Mouse (Mus musculus): Measurements from ENCODE around the gene Snx7.

The Snx7 gene

DNA sequence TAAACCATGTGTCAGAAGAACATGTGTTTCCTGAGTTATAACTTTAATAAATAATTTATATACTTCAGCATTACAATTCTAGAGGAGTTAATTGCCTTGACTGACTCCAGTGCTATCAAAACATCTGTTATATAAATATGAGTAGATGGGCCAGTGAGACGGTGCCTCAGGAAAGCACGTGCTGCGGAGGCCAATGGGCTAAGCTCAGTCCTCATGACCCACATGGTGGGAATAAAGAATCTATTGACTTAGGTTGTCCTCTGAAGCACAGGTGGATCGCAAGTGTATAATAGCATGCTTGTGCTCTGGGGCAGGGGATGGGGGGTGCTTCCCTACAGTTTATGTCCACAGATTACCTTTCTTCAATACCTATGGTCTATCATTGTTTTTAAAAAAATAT lies 56.6 kb downstream of the Snx7 start:
- DNase-seq: no peak

DNA sequence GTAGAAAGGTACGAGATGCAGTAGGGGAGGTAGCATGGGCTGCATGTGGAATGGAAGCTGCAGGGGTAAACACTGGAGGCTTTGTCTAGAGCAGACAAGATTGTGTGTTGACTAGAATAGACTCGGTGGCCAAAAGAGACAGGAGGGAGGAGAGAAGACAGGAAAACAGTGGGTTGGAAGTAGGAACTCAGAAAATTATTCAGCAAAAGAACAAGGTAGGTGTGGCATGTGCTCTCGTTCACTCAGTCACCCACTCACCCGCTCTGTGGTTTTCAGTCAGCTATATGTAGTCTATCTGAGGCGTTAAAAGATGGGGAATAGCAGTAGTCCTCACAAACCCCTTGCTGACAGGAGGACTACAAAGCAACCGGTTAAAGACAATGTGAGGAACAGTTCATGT lies 63.0 kb downstream of the Snx7 start:
- no peak for DNase-seq

DNA sequence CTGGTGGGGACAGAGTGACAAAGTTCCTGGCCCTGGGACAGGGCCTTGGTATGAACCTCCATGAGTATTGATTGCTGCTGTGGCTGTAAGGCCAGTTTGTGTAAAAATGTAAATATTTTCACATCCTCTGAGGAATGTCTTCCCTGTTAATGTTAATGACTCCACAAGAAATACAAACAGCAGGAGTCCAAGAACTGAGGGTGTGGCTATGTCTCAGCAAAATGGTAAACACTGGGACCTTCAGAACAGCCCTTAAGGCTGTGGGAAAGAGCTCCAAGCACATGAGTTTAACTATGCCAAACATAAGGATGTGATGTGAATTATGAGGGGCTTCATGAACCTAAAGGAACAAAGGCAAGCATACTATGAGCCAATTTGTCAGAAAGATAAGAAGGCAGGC lies 74.2 kb downstream of the Snx7 start:
- DNase-seq: no peak

DNA sequence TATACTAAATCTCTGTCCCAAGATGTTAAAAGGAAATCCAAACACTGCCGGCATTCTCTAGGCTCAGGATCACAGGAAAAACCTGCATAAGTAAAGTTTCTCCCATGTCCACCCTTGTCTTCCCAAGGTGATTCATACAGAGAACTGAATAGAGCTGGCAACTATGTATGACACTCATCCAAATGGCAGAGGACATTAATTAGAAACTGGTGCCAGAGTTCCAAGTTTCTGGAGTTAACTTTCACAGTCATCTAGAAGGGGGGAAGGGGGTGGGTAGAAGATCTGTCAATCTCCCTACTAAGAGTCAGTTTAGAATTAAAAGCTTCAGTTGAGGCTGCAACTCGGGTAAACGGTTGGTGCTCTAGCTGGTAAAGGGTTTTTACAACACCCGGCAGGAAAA lies 76.8 kb downstream of the Snx7 start:
- DNase-seq: no peak

DNA sequence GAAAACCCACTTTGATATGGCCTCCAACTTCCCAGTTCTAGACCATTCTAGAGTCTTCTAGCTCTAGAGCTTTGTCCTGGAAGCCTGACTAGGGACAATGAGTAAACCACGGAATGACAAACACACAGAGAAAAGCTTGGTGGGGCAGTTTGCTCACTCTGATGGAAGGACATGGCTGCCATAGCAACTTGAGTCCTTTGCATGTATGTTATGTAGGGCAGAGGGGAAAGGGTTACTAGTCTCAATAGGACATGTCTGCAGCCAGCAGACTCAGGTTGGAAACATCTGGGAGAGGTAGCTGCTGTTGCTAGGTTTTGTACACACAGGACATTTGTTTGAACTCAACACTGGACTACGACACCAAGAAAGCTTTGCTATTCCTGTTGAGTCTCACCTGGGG lies 77.5 kb downstream of the Snx7 start:
- DNase-seq: no peak

DNA sequence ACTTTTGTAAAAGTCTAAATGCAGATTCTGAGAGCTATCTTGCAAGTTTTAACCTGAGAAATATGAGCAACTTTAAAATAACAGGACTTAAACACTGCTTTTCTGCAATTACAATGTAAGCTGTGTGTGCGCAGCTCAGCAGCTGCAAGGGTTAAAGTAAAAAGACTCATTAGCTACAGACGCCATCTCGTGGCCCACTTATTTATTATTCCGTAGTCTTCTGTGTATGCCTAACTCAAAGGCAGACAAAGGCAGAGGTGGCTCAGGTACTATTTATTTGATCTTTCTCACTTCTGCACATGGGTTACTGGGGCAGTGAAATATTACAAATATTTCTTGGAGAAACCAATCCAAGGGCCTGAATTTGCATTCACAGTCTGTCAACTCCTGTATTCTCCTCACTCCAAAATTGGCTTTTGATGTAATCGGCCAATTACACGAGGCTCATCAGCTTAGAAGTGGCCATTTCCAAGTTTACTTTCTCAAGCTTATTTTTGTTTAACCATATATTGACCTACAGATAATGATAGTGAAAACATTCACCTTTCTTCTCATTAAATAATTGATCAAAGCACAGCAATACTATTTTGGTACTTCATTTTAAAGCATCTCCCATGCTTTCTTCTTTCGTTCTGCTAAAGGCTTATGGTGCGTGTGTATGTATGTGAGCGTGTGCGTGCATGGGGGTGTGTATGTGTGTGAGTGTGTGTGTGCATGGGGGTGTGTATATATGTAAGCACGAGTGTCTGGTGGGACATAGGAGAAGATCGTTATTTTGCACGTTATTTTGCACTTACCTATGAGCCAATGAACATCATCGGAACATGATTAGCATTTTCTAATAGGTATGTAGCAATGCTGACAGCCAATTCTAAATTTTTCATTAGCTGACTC lies 79.7 kb downstream of the Snx7 start:
- DNase-seq: no peak

DNA sequence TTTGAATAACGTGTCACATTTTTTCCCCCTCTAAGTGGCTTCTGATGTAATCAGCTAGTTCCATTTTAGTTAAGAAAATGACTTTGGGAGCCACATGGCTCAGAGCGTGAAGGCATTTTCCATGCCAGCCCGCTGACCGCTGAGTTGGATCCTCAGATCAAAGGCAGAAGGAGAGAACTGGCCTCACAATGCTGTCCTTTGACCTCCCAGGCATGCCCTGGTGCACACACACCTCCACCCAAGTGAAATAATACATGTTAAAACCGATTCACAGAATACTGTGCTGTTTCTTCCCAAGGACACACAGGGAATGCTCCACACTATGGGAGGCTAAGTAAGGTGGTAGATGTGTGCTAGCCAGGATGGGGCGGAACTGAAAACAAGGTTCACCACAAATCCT lies 81.5 kb downstream of the Snx7 start:
- DNase-seq: no peak

DNA sequence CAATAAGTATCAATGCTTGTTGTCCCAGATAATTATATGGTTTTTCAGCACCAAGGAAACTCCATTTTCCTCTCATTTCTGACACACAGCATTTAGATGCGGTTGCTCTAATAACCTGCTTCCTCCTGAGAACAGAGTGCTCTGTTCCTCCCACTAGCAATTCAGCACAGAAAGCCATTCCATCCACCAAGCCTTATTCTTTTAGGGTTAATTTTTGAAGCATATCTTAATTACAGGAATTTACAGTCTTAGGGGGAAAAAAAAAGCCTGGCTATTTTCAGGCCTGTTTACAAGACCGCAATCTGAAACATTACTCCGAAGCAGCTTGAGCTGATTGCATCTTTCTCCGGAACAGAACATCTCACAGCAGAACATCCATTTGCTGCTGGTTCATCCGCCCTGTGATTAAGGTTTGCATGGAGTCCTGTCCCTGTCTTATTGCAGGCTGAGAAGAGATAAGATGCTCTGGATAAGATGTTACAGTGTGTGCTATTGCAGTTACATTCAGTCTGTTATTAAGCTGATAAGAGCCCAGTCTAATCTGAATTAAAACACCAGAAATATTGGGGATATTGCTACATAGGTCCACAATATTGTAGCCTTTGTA lies 116.5 kb downstream of the Snx7 start:
- DNase-seq: no peak

DNA sequence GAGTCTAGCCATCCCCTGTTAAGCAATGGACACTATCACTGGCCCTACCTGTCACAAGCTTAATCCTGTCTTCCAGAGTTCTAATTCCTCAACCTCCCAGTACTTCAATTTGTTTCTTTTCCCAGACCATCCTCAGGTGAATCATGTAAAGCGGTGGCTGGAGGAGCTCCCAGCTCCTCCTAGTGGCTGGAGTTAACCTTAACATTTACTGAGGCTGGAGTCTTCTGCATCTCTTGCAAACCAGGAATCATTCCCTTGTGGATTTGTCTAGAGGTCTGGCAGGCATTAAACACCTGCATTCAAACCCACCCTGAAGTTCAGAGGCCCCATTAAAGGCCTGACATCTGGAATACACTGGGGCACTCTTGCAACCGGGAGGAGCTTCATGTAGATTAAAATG lies 117.1 kb downstream of the Snx7 start:
- DNase-seq: no peak

DNA sequence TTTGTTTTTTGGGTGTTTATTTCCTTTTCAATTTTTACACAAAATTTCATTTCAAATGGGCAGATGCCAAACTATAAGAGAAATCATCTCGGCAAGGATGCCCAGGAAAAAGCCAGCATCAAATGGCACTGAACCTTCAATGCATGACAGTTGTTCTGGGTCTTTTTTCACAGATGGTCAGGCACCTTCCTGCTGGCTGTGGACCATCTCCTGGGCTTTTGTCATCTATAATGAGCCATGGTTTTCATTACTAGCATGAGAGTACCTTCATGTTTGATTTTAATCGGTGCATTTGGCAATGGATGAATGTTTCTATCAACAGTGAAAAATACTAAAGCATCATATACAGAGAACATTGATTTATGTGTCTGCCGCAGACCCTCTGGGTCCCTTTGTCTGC lies 119.5 kb downstream of the Snx7 start:
- DNase-seq: no peak

DNA sequence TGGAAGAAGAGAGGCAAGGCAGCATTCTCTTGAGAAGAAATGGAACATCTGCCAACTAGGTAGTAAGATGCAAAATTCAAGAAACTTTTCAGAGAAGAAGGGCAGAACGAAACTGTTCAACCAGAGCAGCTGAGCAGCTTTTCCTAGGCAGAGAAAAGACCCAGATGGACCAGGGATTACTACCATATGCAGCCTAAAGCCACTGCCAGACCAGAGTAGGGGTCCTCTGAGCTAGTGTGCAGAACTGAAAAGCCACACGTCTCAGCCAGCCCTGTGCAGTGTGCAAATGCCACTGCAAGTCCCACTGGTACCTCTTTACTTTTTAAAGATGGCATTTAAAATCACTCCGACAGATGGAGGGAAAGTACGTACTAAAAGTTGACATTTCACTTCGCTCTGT lies 129.0 kb downstream of the Snx7 start:
- no peak for DNase-seq

DNA sequence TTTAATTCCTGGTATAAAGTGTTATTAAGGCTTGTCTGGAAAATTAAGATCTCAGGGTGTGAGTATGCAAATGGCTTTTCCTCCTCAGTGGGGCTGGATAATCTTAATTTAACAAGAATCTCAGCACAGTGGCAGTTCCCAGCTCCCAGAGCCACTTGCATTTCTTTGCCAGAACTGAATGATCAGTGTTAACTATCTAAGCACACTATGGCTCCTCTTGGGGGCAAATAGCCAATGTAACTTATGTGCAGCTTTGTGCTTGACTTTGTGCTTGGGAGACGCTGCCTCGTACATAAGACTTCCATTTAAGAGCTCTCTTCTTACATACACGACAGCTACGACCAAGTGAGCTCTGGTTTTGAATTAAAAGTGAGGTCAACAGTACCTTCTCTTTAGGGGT lies 136.1 kb downstream of the Snx7 start:
- no peak for DNase-seq
